Mouse (Mus musculus): Measurements from ENCODE around the gene Slc9b1.

GRCm38 (mm10) chr3:135396081-135396480, 48.3 kb downstream of the Slc9b1 start:
- no peak for TF ChIP-seq GATA1 (IDR thresholded peaks at IDR 0.05; ENCODE audit: borderline replicate concordance, low read length)
- TF ChIP-seq CTCF (IDR thresholded peaks at IDR 0.05; ENCODE audit: low read depth, low read length): no peak
- TF ChIP-seq POLR2AphosphoS5 (IDR thresholded peaks at IDR 0.05; ENCODE audit: insufficient replicate concordance, low read depth, low read length): no peak
- no peak for TF ChIP-seq GATA2 (IDR thresholded peaks at IDR 0.05; ENCODE audit: borderline replicate concordance, low read depth, low read length)

Data from G1E (cell line).